Mouse (Mus musculus): ENCODE measurements at regions not wholly inside any gene's neighbourhood (a gene's known extent, or its start where the extent isn't known, plus 50 kb on each side); places are given as distances from the start of the nearest gene placed in this dataset.
A peak's percentile ranks its signal among the peaks of the same experiment; 100 is the strongest.

GRCm38 (mm10) chr16:26234113-26234512 is 128.5 kb upstream of the P3h2 start:
- no peaks in the 10 kb centered on the region for H3K4me1 ChIP-seq (replicated peaks)
- ATAC-seq: peak; percentile 94
- WGBS: 15% methylated on average over 3 of the region's 3 CpGs
- no peaks in the 10 kb centered on the region for H3K27me3 ChIP-seq
- no peaks in the 10 kb centered on the region for H3K9me3 ChIP-seq
- H3K4me2 ChIP-seq (replicated peaks): no peak overlapping the region
- no peak overlapping the region for H3K9ac ChIP-seq (replicated peaks)
- H3K36me3 ChIP-seq: no peaks in the 10 kb centered on the region
- no peak overlapping the region for H3K4me3 ChIP-seq (replicated peaks)
- no peak overlapping the region for H3K27ac ChIP-seq

- no peak for ATAC-seq
- H3K36me3 ChIP-seq: no peaks in the 10 kb centered on the region
- no peak overlapping the region for H3K4me2 ChIP-seq (replicated peaks)
- H3K27me3 ChIP-seq: no peaks in the 10 kb centered on the region
- 87% methylated on average over 1 of the region's 1 CpGs for WGBS
- no peak overlapping the region for H3K27ac ChIP-seq
- H3K4me1 ChIP-seq (replicated peaks): no peaks in the 10 kb centered on the region
- H3K9me3 ChIP-seq: no peaks in the 10 kb centered on the region
- H3K4me3 ChIP-seq (replicated peaks): no peak overlapping the region
- no peak overlapping the region for H3K9ac ChIP-seq (replicated peaks)
Measured at GRCm38 (mm10) chr16:26231110-26231509, 125.5 kb upstream of the P3h2 start.

- no peak for ATAC-seq
- no peaks in the 10 kb centered on the region for H3K4me1 ChIP-seq (replicated peaks)
- WGBS: 90% methylated on average over 3 of the region's 3 CpGs
Measured at GRCm38 (mm10) chr16:26211418-26211817, 105.8 kb upstream of the P3h2 start.

DNA sequence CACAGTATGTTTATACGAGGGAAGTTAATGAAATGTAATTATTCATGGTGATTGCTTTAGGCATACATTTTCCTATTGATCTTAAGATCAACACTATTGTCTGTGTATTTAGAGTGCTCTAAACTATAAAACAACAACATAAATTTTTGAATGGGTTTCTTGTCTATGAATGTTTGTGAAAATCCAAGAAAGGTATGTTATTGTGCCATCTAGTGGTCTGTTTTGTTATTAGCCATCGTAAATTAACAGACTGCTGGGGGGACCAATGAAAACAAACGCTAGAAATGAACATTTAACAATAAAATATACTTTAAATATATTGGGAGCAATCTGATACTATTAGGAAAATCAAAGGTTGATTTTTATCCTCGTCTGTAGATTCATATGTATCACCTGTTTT is 93.5 kb upstream of the P3h2 start:
- Histone ChIP-seq H3K4me1 (replicated peaks) (no peaks in the 10 kb centered on the region), H3K27me3 (no peaks in the 10 kb centered on the region), H3K9ac (replicated peaks) (no peak overlapping the region), H3K36me3 (no peaks in the 10 kb centered on the region), H3K27ac (no peak overlapping the region), H3K4me3 (replicated peaks) (no peak overlapping the region), H3K4me2 (replicated peaks) (no peak overlapping the region), H3K9me3 (no peaks in the 10 kb centered on the region)
- WGBS: 20% methylated on average over 4 of the region's 4 CpGs
- ATAC-seq: no peak

More at GRCm38 (mm10) chr16:26211418-26211817, 105.8 kb upstream of the P3h2 start:
- H3K27ac ChIP-seq: no peak overlapping the region
- H3K27me3 ChIP-seq: no peaks in the 10 kb centered on the region
- H3K36me3 ChIP-seq: no peaks in the 10 kb centered on the region
- H3K4me3 ChIP-seq (replicated peaks): no peak overlapping the region
- H3K9me3 ChIP-seq: 0 out of 2 replicates have a peak, but pooled peaks cover 4% of the 10 kb centered on the region
- no peak overlapping the region for H3K4me2 ChIP-seq (replicated peaks)
- H3K9ac ChIP-seq (replicated peaks): no peak overlapping the region

- Histone ChIP-seq H3K9ac (replicated peaks) (no peak overlapping the region), H3K4me3 (replicated peaks) (no peak overlapping the region), H3K9me3 (no peaks in the 10 kb centered on the region), H3K4me1 (replicated peaks) (no peaks in the 10 kb centered on the region), H3K27ac (no peak overlapping the region), H3K27me3 (no peaks in the 10 kb centered on the region), H3K36me3 (no peaks in the 10 kb centered on the region), H3K4me2 (replicated peaks) (no peak overlapping the region)
- ATAC-seq: no peak
Measured at GRCm38 (mm10) chr16:26196345-26196744, 90.8 kb upstream of the P3h2 start.

DNA sequence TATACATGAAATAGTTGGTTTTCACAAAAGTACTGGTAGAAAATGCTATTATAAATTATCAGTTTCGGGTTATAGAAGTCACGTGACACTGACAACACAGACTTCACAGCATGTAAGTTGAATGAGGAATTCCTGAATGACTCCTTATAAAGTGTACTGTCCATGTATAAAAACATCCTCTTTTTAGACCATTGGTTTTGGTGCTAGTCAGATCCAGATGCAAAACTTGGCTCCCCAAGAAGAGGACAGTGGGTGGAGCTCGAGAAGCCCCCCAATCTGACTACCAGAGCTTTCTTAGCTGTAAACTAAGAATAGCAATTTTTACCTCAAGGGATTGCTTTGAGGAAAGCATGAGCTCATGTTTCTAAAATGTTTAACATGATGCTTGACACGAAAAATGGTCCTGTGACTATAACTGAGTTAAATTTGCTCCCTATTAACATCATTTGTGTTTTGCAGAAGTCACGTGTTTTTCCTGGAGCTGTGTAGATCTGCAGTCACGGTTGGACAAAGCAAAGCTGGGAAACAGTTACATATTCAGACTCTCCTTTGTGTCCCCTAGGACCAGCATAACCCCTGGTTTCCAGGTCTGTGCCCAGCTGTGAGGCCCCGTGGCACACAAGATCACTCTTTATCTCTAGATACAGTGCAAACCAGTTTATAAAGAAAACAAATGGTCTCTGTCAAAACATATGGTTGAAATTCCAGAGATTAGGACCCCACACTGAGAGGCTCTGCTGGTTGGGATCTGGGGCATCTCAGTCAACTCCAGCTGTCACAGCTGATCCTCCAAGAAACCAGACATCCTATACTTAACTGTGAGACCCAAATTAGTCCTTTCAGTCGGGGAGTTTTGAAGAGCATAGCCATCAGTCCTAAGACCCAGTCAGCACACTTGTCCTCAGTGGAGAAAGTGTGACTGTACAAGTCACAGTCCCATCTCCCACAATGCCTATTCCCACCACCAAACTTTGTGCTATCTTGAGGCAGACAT is 80.0 kb upstream of the P3h2 start:
- H3K9ac ChIP-seq (replicated peaks): no peak overlapping the region
- H3K4me3 ChIP-seq (replicated peaks): no peak overlapping the region
- WGBS: 61% methylated on average over 8 of the region's 8 CpGs
- no peaks in the 10 kb centered on the region for H3K4me1 ChIP-seq (replicated peaks)
- no peak for ATAC-seq
- no peak overlapping the region for H3K27ac ChIP-seq
- H3K27me3 ChIP-seq: no peaks in the 10 kb centered on the region
- no peaks in the 10 kb centered on the region for H3K36me3 ChIP-seq
- H3K9me3 ChIP-seq: no peaks in the 10 kb centered on the region
- H3K4me2 ChIP-seq (replicated peaks): no peak overlapping the region

- no peak overlapping the region for H3K27ac ChIP-seq
- no peaks in the 10 kb centered on the region for H3K9me3 ChIP-seq
- WGBS: 70% methylated on average over 6 of the region's 6 CpGs
- no peaks in the 10 kb centered on the region for H3K27me3 ChIP-seq
- no peak overlapping the region for H3K9ac ChIP-seq (replicated peaks)
- H3K4me1 ChIP-seq (replicated peaks): no peaks in the 10 kb centered on the region
- ATAC-seq: no peak
- no peaks in the 10 kb centered on the region for H3K36me3 ChIP-seq
- no peak overlapping the region for H3K4me2 ChIP-seq (replicated peaks)
- no peak overlapping the region for H3K4me3 ChIP-seq (replicated peaks)
Measured at GRCm38 (mm10) chr16:26184647-26185262, 79.2 kb upstream of the P3h2 start.

DNA sequence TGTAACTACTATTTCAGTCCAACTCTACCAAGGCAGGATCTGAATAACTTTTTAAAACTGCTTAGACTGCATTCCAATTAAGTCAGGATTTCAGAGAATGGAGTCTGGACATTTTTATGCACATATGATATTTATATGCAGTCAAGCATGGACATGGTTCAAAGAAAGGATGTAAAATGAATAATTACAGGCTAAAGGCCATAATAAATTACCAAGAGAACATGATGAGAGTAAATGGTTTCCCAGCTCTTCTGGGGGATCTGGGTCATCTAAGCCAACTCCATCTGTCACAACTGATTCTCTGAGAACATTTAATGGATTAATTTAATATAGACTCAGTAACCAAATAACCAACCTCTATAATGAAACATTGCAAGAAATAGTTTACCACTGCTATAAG is 77.9 kb upstream of the P3h2 start:
- H3K4me1 ChIP-seq (replicated peaks): no peaks in the 10 kb centered on the region
- no peak overlapping the region for H3K4me3 ChIP-seq (replicated peaks)
- no peak overlapping the region for H3K9ac ChIP-seq (replicated peaks)
- no peaks in the 10 kb centered on the region for H3K27me3 ChIP-seq
- no peak for ATAC-seq
- no peaks in the 10 kb centered on the region for H3K36me3 ChIP-seq
- no peaks in the 10 kb centered on the region for H3K9me3 ChIP-seq
- no peak overlapping the region for H3K27ac ChIP-seq
- H3K4me2 ChIP-seq (replicated peaks): no peak overlapping the region

DNA sequence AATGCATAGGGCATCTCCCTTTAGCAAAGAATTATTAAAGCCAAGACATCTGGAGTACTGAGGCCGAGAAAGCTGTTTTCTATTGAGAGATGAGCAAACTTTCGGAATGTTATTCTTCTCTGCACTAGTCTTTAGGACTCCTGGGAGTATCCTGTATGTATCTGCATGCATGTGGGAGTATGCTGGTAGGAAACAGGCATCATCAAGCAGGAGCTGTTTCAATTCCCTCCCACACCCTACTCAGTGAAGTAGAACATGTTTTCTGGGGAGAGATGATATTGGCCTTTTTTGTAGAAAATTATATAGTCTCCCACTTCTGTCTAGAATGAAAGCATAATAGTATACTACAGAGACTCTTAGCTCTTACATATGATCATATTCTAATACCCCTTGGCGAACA is 76.1 kb upstream of the P3h2 start:
- WGBS: 82% methylated on average over 3 of the region's 3 CpGs
- no peak for ATAC-seq
- Histone ChIP-seq H3K4me3 (replicated peaks) (no peak overlapping the region), H3K4me1 (replicated peaks) (no peaks in the 10 kb centered on the region), H3K4me2 (replicated peaks) (no peak overlapping the region), H3K36me3 (no peaks in the 10 kb centered on the region), H3K27ac (no peak overlapping the region), H3K9ac (replicated peaks) (no peak overlapping the region), H3K9me3 (no peaks in the 10 kb centered on the region), H3K27me3 (no peaks in the 10 kb centered on the region)

DNA sequence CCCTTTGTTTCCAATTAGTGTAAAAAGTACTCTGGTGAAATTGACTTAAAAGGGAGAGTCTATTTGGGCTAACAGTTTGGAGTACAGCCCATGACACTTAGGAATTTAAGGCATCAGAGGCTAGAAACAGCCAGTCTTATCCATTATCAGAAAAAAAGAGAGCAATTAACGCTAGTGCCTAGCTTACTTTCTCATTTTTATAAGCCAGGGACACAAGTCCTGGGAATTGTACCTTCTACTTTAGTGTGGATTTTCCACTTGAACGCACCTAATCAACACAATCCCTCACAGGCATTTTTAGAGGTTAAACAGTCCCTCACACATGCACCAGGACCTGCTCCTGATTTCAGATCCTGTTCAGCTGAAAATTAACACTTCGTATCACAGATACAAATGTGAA is 65.9 kb upstream of the P3h2 start:
- H3K4me3 ChIP-seq (replicated peaks): no peak overlapping the region
- H3K36me3 ChIP-seq: no peaks in the 10 kb centered on the region
- no peaks in the 10 kb centered on the region for H3K4me1 ChIP-seq (replicated peaks)
- no peak overlapping the region for H3K4me2 ChIP-seq (replicated peaks)
- 37% methylated on average over 3 of the region's 3 CpGs for WGBS
- no peaks in the 10 kb centered on the region for H3K27me3 ChIP-seq
- no peak for ATAC-seq
- H3K9me3 ChIP-seq: no peaks in the 10 kb centered on the region
- no peak overlapping the region for H3K27ac ChIP-seq
- no peak overlapping the region for H3K9ac ChIP-seq (replicated peaks)

GRCm38 (mm10) chr16:26169382-26169781 is 63.8 kb upstream of the P3h2 start:
- H3K4me3 ChIP-seq (replicated peaks): no peak overlapping the region
- 88% methylated on average over 1 of the region's 1 CpGs for WGBS
- no peaks in the 10 kb centered on the region for H3K4me1 ChIP-seq (replicated peaks)
- no peaks in the 10 kb centered on the region for H3K27me3 ChIP-seq
- H3K27ac ChIP-seq: no peak overlapping the region
- no peaks in the 10 kb centered on the region for H3K36me3 ChIP-seq
- no peak overlapping the region for H3K9ac ChIP-seq (replicated peaks)
- no peaks in the 10 kb centered on the region for H3K9me3 ChIP-seq
- no peak overlapping the region for H3K4me2 ChIP-seq (replicated peaks)
- ATAC-seq: no peak

- no peak overlapping the region for H3K4me2 ChIP-seq (replicated peaks)
Measured at GRCm38 (mm10) chr16:26168216-26168615, 62.6 kb upstream of the P3h2 start.

More at GRCm38 (mm10) chr16:26168216-26168615, 62.6 kb upstream of the P3h2 start:
- WGBS: 98% methylated on average over 2 of the region's 2 CpGs
- no peak for ATAC-seq
- H3K4me1 ChIP-seq (replicated peaks): no peaks in the 10 kb centered on the region
- H3K9ac ChIP-seq (replicated peaks): no peak overlapping the region
- H3K9me3 ChIP-seq: no peaks in the 10 kb centered on the region
- H3K27ac ChIP-seq: no peak overlapping the region
- H3K27me3 ChIP-seq: no peaks in the 10 kb centered on the region
- no peaks in the 10 kb centered on the region for H3K36me3 ChIP-seq
- H3K4me3 ChIP-seq (replicated peaks): no peak overlapping the region

All from midbrain, embryonic 13.5 days (tissue).